Mouse (Mus musculus) ZHBTc4 (cell line): ENCODE measurements around the gene Olfr324.

ENCODE experiments used
- DNase-seq: peaks from one replicate; pipeline ENCODE4 v3.0.0-alpha.2; 2011; ENCODE audit warnings: low read depth, low spot score

Olfr324 gene

DNA sequence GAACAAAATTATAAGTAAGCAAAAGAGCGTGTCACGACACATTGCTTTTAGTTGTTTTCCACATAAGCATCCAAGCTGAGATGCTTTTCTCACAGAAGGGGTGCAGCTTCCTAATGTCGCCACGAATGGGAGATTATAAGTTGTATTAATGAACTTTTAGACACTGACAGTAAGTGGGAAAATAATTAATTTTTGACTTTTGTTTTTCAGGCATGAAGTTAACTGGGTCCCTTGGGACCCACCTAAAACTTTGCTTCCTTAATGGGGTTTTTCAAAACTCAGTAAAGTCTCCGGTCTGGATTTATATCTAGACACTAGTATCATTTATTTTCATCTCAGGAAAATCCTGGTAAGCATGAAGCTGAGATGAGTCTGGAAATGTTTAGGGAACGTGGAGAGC is at the start of gene Olfr324:
Gene Olfr324 (plus strand): TSS at position 301 of the 400 bp plus-strand sequence.
- no peak for DNase-seq

- no peak for DNase-seq
Observed at GRCm38 (mm10) chr11:58546322-58546721, 48.6 kb upstream of the Olfr324 start, which contains the start of gene Olfr329-ps. Gene Olfr329-ps, minus strand, starts transcription at chr11:58546422.

DNA sequence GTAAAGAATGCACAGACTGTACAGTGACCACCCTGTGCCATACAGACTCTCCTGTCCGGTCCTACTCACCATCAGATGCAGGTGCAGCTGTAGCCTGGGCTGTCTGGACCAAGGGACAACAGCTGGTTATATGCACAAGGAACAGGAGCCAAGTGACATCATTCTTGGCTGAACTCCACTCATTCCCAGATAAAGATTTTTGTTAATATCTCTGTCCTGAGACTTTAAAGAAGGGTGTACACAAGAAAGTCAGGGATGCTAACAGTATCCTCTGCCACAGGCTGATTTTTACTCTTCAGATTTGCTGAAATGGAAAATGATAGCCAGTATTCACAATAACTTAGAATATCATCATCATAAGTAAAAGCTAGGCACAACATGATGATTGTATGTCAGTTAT is 39.4 kb upstream of the Olfr324 start, which contains the start of gene Olfr328:
Gene Olfr328 (minus strand): TSS at position 101 of the 400 bp plus-strand sequence.
- no peak for DNase-seq

GRCm38 (mm10) chr11:58570405-58570804 is 24.5 kb upstream of the Olfr324 start, which contains the start of gene Olfr224:
Gene Olfr224, minus strand, starts transcription at chr11:58570553.
- DNase-seq = no peak

- DNase-seq = no peak
Observed at GRCm38 (mm10) chr11:58577430-58577829, 17.5 kb upstream of the Olfr324 start, which contains the start of gene Olfr325. Gene Olfr325, plus strand, starts transcription at chr11:58577730.

GRCm38 (mm10) chr11:58578636-58579035 is 16.3 kb upstream of the Olfr324 start:
- DNase-seq = no peak

GRCm38 (mm10) chr11:58587898-58588348 is 7.0 kb upstream of the Olfr324 start:
- DNase-seq = peak; percentile 60

GRCm38 (mm10) chr11:58588620-58589250 is 6.2 kb upstream of the Olfr324 start:
- DNase-seq = no peak

GRCm38 (mm10) chr11:58597837-58598236 is 2.9 kb downstream of the Olfr324 start:
- DNase-seq = no peak

GRCm38 (mm10) chr11:58602062-58602461 is 7.1 kb downstream of the Olfr324 start:
- no peak for DNase-seq

DNA sequence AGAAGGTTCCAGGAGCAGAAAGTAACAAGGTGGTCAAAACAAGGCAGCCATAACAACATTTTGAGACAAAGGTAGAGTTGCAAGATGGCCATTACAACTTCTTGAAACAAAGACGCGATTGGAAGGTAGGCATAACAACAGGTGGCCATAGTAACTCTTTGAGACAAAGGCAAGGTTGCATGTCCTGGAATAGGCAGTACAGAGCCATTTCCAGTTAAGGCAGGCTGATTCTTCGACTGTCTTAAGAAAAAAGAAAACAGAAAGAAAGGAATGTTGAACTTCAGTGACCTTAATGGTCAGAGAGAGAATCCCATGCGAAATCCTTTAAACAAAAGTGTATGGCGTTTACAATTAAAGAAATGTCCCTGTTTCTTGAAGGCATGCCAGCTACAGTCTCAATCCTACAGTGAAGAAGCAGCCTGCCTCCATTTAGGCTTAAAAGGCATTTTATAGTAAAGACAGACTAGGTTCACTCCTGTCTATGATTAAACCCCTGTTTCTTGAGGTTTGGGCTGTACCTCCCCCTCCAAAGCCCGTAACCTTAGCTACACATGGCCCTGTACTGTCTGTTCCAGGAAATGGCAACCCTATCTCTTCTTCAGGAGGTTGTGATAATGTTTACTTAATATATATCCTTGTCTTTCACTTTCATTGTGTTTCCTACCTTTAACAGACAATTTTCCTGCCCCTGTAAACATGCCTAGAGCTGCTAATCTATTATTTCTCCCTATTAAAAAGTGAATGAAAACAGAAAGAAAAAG is 8.1 kb downstream of the Olfr324 start:
- DNase-seq = peak; percentile 64

GRCm38 (mm10) chr11:58604688-58605087 is 9.8 kb downstream of the Olfr324 start:
- no peak for DNase-seq

DNA sequence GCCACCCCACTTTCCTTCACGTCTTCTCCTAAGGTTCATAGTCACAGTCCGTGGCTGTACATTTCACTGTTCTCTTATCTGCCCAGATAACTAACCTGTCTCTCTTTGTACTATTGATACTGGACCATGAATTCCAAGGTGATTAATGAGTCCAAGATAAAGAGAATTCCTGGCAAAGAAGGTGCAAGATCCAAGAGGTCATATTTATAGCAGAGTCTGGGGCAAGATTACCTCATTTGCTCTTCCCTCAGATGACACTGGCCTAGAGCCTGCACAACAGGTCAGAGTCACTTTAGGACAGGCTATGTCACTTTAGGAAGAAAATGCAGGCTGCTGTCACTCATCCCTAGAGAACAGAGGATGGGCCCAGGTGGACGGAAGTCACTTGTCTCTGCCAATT is 10.3 kb downstream of the Olfr324 start:
- no peak for DNase-seq

GRCm38 (mm10) chr11:58606177-58606919 is 11.4 kb downstream of the Olfr324 start:
- no peak for DNase-seq

DNA sequence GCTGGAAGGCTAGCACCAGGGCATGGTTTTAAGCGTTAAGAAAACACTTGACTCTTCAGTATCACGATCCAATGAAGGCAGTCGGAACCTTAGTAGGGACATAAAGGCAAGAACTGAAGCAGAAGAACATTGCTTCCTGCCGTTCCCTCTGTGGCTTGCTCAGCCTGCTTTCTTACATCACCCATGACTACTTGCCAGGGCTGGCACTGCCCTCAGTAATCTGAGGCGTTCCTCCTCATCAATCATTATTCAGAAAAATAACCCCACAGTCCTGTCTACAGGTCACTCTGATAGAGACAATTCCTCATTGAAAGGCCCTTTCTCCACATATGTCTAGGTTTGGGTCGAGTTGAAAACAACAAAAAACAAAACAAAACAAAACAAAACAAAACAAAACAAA is 12.1 kb downstream of the Olfr324 start:
- no peak for DNase-seq

DNA sequence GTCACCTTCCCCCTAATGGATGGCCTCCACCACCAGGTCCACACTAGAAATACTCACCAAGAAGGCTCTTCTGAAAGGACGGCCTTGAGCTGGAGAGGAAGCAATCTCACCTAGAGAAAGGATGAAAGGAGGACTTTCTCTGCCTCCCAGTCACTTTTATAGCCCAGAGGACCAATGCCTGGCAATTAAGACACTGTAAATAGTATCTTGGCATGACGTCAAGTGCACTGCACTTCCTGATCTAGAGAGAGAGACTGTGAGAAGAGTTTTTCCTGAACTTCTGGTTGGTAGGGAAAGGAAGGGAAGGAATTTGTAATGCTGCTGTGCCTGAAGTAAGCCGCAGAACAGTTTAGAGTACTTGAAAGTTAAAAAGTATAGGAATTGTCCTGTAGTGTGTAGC is 18.4 kb downstream of the Olfr324 start:
- DNase-seq = no peak

DNA sequence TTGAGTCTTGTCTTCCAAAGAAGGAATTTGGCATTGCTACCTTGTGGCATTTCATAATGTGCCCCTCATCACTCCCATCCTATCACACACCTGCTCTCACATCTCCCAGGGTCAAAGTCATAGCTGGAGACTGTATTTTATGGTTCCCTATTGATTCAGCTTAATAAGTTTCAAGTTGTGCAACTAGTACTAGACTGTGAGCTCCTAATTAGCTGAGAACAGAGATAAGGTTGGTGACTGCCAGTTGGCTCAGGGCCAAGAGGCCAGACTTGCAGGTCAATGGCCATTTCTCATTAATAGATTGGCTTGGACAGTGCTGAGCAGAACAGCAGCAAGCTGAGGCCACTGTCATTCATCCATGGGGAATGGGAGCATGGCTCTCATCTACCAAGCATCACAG is 19.6 kb downstream of the Olfr324 start:
- DNase-seq = no peak

DNA sequence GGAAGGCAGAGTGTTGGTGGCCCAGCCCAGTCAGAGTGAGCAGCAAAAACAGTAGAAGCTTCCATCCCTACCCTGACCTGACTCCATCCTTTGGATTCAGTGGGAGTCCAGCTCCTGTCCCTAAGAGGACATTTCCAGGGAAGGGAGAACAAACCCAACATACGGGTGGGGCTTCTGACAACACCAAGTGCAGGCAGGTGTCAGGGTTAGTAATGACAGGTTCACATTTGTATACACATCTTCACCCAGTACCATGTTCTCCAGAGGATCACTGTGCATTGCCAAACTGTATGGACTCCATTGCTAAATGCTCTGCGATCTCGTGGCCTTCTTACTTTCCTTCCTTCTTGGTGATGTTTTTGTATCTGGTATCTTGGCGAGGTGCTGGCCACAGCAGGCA is 21.1 kb downstream of the Olfr324 start, which contains the start of gene 2210407C18Rik:
Gene 2210407C18Rik (minus strand): TSS at position 101 of the 400 bp plus-strand sequence.
- DNase-seq = no peak

- no peak for DNase-seq
Observed at GRCm38 (mm10) chr11:58618369-58618768, 23.5 kb downstream of the Olfr324 start.

DNA sequence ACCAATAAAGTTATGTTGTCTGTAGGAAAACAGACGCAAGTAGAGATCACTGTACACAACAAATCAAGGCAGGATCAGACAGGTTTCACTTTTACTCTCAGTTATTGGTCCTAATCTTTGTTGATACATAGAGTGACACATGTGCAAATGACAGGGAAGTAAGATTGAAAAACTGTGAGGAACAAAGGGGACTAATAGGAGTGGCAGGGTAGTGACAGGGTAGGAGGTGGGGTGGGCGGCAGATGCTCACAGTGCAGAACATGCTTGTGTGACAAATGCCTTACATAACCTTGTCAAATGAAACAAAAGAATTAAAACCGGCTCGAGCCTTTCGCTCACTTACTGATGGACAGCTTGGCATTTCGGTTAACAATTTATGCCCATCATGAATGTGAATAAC is 23.9 kb downstream of the Olfr324 start:
- DNase-seq = no peak

- DNase-seq = no peak
Observed at GRCm38 (mm10) chr11:58626146-58626545, 31.2 kb downstream of the Olfr324 start.

DNA sequence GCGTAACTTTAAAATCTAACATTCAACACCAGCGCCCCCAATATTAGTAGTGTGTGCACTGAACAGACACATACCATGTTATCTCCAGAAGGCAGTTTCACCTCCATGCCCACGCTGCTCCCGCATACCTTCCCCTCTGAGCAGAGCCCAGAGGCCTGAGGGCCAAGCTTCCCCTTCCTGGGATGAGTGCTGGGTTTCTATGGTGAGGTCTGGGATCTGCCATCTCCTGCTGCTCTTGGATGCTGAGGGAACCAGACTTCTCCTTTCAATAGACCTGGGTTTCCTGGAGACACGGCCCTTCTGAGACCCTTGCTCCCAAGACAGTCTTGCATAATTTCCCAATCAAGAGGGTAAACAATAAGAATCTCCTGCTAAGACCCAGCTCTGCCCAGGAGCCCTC is 35.5 kb downstream of the Olfr324 start, which contains the start of gene Olfr323:
Gene Olfr323 (minus strand): TSS at position 101 of the 400 bp plus-strand sequence.
- no peak for DNase-seq
